Mouse (Mus musculus) gastrocnemius, postnatal 36 days (tissue): ENCODE measurements around the gene Sumf1. TPM values are rescaled to one million over a fixed set of nuclear protein-coding genes. Genes with fewer than 3 reads are reported as not detected.

Experiments used
- DNase-seq, 2 experiments: peaks; one replicate each; pipeline ENCODE4 v3.0.0; 2022
- intact Hi-C: fragments of 180-260 bp; cut with DNase I; formaldehyde crosslinking; loops from one replicate; pipeline ENCODE4 v1.15.1; 2025
- total RNA-seq, 2 experiments: library from RNA; stranded (reverse); gene quantifications; 2 replicates each; pipeline ENCODE4 v1.2.3; 2021

The Sumf1 gene
- total RNA-seq, 2 experiments from 2014 or later, result 7.6 to 8.4 TPM

- intact Hi-C loops, result loop anchor here (10.0 kb wide), 1 partner anchor 93 kb away; no protein-coding TSS in a partner anchor
- no peak for DNase-seq
These were observed 26.8 kb upstream of the Sumf1 start for GRCm38 (mm10) chr6:108211896-108212880.

GRCm38 (mm10) chr6:108206914-108207566 lies 21.7 kb upstream of the Sumf1 start:
- intact Hi-C loops, result no loop called here
- no peak for DNase-seq

GRCm38 (mm10) chr6:108206145-108206544 lies 20.8 kb upstream of the Sumf1 start:
- DNase-seq, result no peak
- intact Hi-C loops, result no loop called here

GRCm38 (mm10) chr6:108204322-108204721 lies 18.9 kb upstream of the Sumf1 start:
- no peak for DNase-seq
- intact Hi-C loops, result no loop called here

GRCm38 (mm10) chr6:108198286-108198685 lies 12.9 kb upstream of the Sumf1 start:
- DNase-seq, result no peak

GRCm38 (mm10) chr6:108197117-108197516 lies 11.7 kb upstream of the Sumf1 start:
- no peak for DNase-seq
- intact Hi-C loops, result no loop called here

More at GRCm38 (mm10) chr6:108198286-108198685, 12.9 kb upstream of the Sumf1 start:
- intact Hi-C loops, result no loop called here

GRCm38 (mm10) chr6:108196665-108197064 lies 11.3 kb upstream of the Sumf1 start:
- intact Hi-C loops, result no loop called here
- DNase-seq, result no peak

GRCm38 (mm10) chr6:108192632-108193031 lies 7.2 kb upstream of the Sumf1 start:
- intact Hi-C loops, result no loop called here

GRCm38 (mm10) chr6:108190690-108191089 lies 5.3 kb upstream of the Sumf1 start:
- intact Hi-C loops, result no loop called here

More at GRCm38 (mm10) chr6:108192632-108193031, 7.2 kb upstream of the Sumf1 start:
- DNase-seq, result no peak

GRCm38 (mm10) chr6:108185685-108186009 lies 265 bp upstream of the Sumf1 start:
- intact Hi-C loops, result no loop called here
- no peak for DNase-seq

More at GRCm38 (mm10) chr6:108190690-108191089, 5.3 kb upstream of the Sumf1 start:
- DNase-seq, result no peak

- DNase-seq, result no peak
- intact Hi-C loops, result no loop called here
These were observed 6.3 kb downstream of the Sumf1 start for GRCm38 (mm10) chr6:108179087-108179486.

GRCm38 (mm10) chr6:108174181-108174580 lies 11.2 kb downstream of the Sumf1 start:
- DNase-seq, result no peak
- intact Hi-C loops, result no loop called here

GRCm38 (mm10) chr6:108172219-108172618 lies 13.2 kb downstream of the Sumf1 start:
- DNase-seq, result no peak
- intact Hi-C loops, result no loop called here

GRCm38 (mm10) chr6:108169466-108169865 lies 15.9 kb downstream of the Sumf1 start:
- no peak for DNase-seq
- intact Hi-C loops, result no loop called here

GRCm38 (mm10) chr6:108168723-108169122 lies 16.7 kb downstream of the Sumf1 start:
- no peak for DNase-seq
- intact Hi-C loops, result no loop called here

- DNase-seq, result no peak
- intact Hi-C loops, result no loop called here
These were observed 17.3 kb downstream of the Sumf1 start for GRCm38 (mm10) chr6:108167946-108168680.

- intact Hi-C loops, result no loop called here
- DNase-seq, result no peak
These were observed 19.8 kb downstream of the Sumf1 start for GRCm38 (mm10) chr6:108165598-108165997.

- intact Hi-C loops, result no loop called here
- DNase-seq, result no peak
These were observed 20.4 kb downstream of the Sumf1 start for GRCm38 (mm10) chr6:108164935-108165334.

- no peak for DNase-seq
- intact Hi-C loops, result no loop called here
These were observed 24.8 kb downstream of the Sumf1 start for GRCm38 (mm10) chr6:108160608-108161007.

GRCm38 (mm10) chr6:108156881-108157280 lies 28.5 kb downstream of the Sumf1 start:
- no peak for DNase-seq
- intact Hi-C loops, result no loop called here

GRCm38 (mm10) chr6:108154243-108154642 lies 31.1 kb downstream of the Sumf1 start:
- intact Hi-C loops, result no loop called here
- DNase-seq, result no peak
